Mouse (Mus musculus) kidney, embryonic 16.5 days (tissue): ENCODE measurements around the gene Slc44a1. TPM values are rescaled to one million over a fixed set of nuclear protein-coding genes. Genes with fewer than 3 reads are reported as not detected.

Source experiments
- ATAC-seq: fragments of 200-750 bp; cut with Nextera tagmentation; 2 replicates; pipeline ENCODE4 v1.8.0; 2017; ENCODE audit warnings: moderate TSS enrichment; ENCODE audit not compliant: low FRiP score, low TSS enrichment
- H3K27ac ChIP-seq: fragments of 300-500 bp; sonication (generic); 2 replicates; pipeline ENCODE4 v1.5.1; 2014; ENCODE audit warnings: low read length
- H3K27me3 ChIP-seq: fragments of 300-500 bp; sonication (generic); 2 replicates; pipeline ENCODE4 v1.6.1; 2014; ENCODE audit warnings: low read length, control low read depth, mixed read lengths; ENCODE audit not compliant: insufficient read depth
- H3K36me3 ChIP-seq: fragments of 300-500 bp; sonication (generic); 2 replicates; pipeline ENCODE4 v1.6.1; 2014; ENCODE audit warnings: low read length, control low read depth, mixed read lengths; ENCODE audit not compliant: insufficient read depth
- H3K4me1 ChIP-seq: fragments of 300-500 bp; sonication (generic); 2 replicates; pipeline ENCODE4 v1.6.1; 2014; ENCODE audit warnings: low read length, control low read depth, mixed read lengths; ENCODE audit not compliant: insufficient read depth
- H3K4me2 ChIP-seq: fragments of 300-500 bp; sonication (generic); replicated peaks from 2 replicates; pipeline ENCODE4 v1.6.1; 2014; ENCODE audit warnings: low read depth, low read length
- H3K4me3 ChIP-seq: fragments of 300-500 bp; sonication (generic); 2 replicates; pipeline ENCODE4 v1.5.1; 2014; ENCODE audit warnings: mild to moderate bottlenecking, low read length
- H3K9ac ChIP-seq: fragments of 300-500 bp; sonication (generic); replicated peaks from 2 replicates; pipeline ENCODE4 v1.6.1; 2014; ENCODE audit warnings: low read length
- H3K9me3 ChIP-seq: fragments of 300-500 bp; sonication (generic); 2 replicates; pipeline ENCODE4 v1.6.1; 2016; ENCODE audit warnings: low read length, control low read depth
- WGBS: fragments of 180-500 bp; shearing (Covaris S2); extraction: QIAGEN DNeasy Blood & Tissue Kit; methylation state at CpG from one replicate; pipeline ENCODE4 v1.1.7; 2014; 5-methylcytosine and 5-hydroxymethylcytosine counted together
- polyA plus RNA-seq: library from polyadenylated mRNA; unstranded; fragments of >200 nt; fragmentation: Nextera tagmentation; extraction: Ambion mirVana; gene quantifications from 2 replicates; pipeline ENCODE4 v1.2.1, GENCODE M21; 2015

Gene Slc44a1
- polyA plus RNA-seq, 1 experiment from 2014 or later: 33.7 TPM

- H3K36me3 ChIP-seq: 0 out of 2 replicates have a peak, but pooled peaks cover 2% of the 10 kb centered on the region
- H3K4me3 ChIP-seq: no peak overlapping the region
- H3K4me1 ChIP-seq: peaks cover 20% of the 10 kb centered on the region
- no peaks in the 10 kb centered on the region for H3K27me3 ChIP-seq
- no peak overlapping the region for H3K4me2 ChIP-seq
- no peak overlapping the region for H3K9ac ChIP-seq
- no peaks in the 10 kb centered on the region for H3K9me3 ChIP-seq
- no peak for ATAC-seq
- H3K27ac ChIP-seq: no peak overlapping the region
- 84% methylated on average over 5 of the region's 5 CpGs for WGBS
These were observed 48.6 kb downstream of the Slc44a1 start for GRCm38 (mm10) chr4:53488803-53489202.

GRCm38 (mm10) chr4:53490371-53490770 is 50.2 kb downstream of the Slc44a1 start:
- H3K27ac ChIP-seq: no peak overlapping the region
- no peak for ATAC-seq
- H3K9me3 ChIP-seq: no peaks in the 10 kb centered on the region
- no peak overlapping the region for H3K9ac ChIP-seq
- H3K27me3 ChIP-seq: no peaks in the 10 kb centered on the region
- H3K36me3 ChIP-seq: 0 out of 2 replicates have a peak, but pooled peaks cover 2% of the 10 kb centered on the region
- H3K4me1 ChIP-seq: peaks cover 20% of the 10 kb centered on the region
- no peak overlapping the region for H3K4me3 ChIP-seq
- 83% methylated on average over 7 of the region's 7 CpGs for WGBS
- H3K4me2 ChIP-seq: no peak overlapping the region

- peaks cover 16% of the 10 kb centered on the region for H3K4me1 ChIP-seq
- no peak for ATAC-seq
- H3K27ac ChIP-seq: no peak overlapping the region
- H3K36me3 ChIP-seq: 0 out of 2 replicates have a peak, but pooled peaks cover 2% of the 10 kb centered on the region
- no peaks in the 10 kb centered on the region for H3K9me3 ChIP-seq
- H3K4me2 ChIP-seq: no peak overlapping the region
- 75% methylated on average over 4 of the region's 4 CpGs for WGBS
- no peak overlapping the region for H3K4me3 ChIP-seq
- no peak overlapping the region for H3K9ac ChIP-seq
- no peaks in the 10 kb centered on the region for H3K27me3 ChIP-seq
These were observed 51.1 kb downstream of the Slc44a1 start for GRCm38 (mm10) chr4:53491269-53491668.

GRCm38 (mm10) chr4:53495646-53496045 is 55.4 kb downstream of the Slc44a1 start:
- ATAC-seq: no peak
- Histone ChIP-seq H3K36me3 (0 out of 2 replicates have a peak, but pooled peaks cover 2% of the 10 kb centered on the region), H3K9ac (no peak overlapping the region), H3K9me3 (no peaks in the 10 kb centered on the region), H3K27ac (no peak overlapping the region), H3K4me3 (no peak overlapping the region), H3K4me2 (no peak overlapping the region), H3K27me3 (no peaks in the 10 kb centered on the region), H3K4me1 (no peaks in the 10 kb centered on the region)
- 79% methylated on average over 2 of the region's 2 CpGs for WGBS

GRCm38 (mm10) chr4:53502764-53503163 is 62.6 kb downstream of the Slc44a1 start:
- ATAC-seq: no peak
- 91% methylated on average over 2 of the region's 2 CpGs for WGBS

GRCm38 (mm10) chr4:53512131-53512916 is 72.1 kb downstream of the Slc44a1 start:
- H3K4me1 ChIP-seq: peaks cover 21% of the 10 kb centered on the region
- 31% methylated on average over 15 of the region's 15 CpGs for WGBS
- H3K27me3 ChIP-seq: no peaks in the 10 kb centered on the region
- H3K9me3 ChIP-seq: no peaks in the 10 kb centered on the region
- no peaks in the 10 kb centered on the region for H3K36me3 ChIP-seq
- H3K4me3 ChIP-seq: no peak overlapping the region
- no peak overlapping the region for H3K9ac ChIP-seq
- H3K27ac ChIP-seq: peak overlapping the region; percentile 71
- peak; percentile 78 for ATAC-seq
- 0 out of 2 replicates have a peak overlapping the region, but pooled peaks have one; percentile 6 for H3K4me2 ChIP-seq

More at GRCm38 (mm10) chr4:53502764-53503163, 62.6 kb downstream of the Slc44a1 start:
- Histone ChIP-seq H3K4me2 (no peak overlapping the region), H3K9me3 (no peaks in the 10 kb centered on the region), H3K9ac (no peak overlapping the region), H3K36me3 (0 out of 2 replicates have a peak, but pooled peaks cover 2% of the 10 kb centered on the region), H3K4me3 (no peak overlapping the region), H3K27me3 (no peaks in the 10 kb centered on the region), H3K4me1 (no peaks in the 10 kb centered on the region), H3K27ac (no peak overlapping the region)

- Histone ChIP-seq H3K27ac (peak overlapping the region; percentile 70), H3K9ac (no peak overlapping the region)
- ATAC-seq: no peak
These were observed 73.3 kb downstream of the Slc44a1 start for GRCm38 (mm10) chr4:53513276-53514081.

GRCm38 (mm10) chr4:53516011-53516532 is 75.9 kb downstream of the Slc44a1 start:
- WGBS: 86% methylated on average over 6 of the region's 6 CpGs
- Histone ChIP-seq H3K27ac (no peak overlapping the region), H3K36me3 (no peaks in the 10 kb centered on the region), H3K27me3 (no peaks in the 10 kb centered on the region), H3K4me3 (no peak overlapping the region), H3K9me3 (no peaks in the 10 kb centered on the region), H3K9ac (no peak overlapping the region), H3K4me2 (no peak overlapping the region), H3K4me1 (peaks cover 21% of the 10 kb centered on the region)
- no peak for ATAC-seq

More at GRCm38 (mm10) chr4:53513276-53514081, 73.3 kb downstream of the Slc44a1 start:
- no peaks in the 10 kb centered on the region for H3K36me3 ChIP-seq
- 61% methylated on average over 11 of the region's 11 CpGs for WGBS
- no peaks in the 10 kb centered on the region for H3K27me3 ChIP-seq
- H3K4me1 ChIP-seq: peaks cover 21% of the 10 kb centered on the region
- H3K4me2 ChIP-seq: no peak overlapping the region
- H3K9me3 ChIP-seq: no peaks in the 10 kb centered on the region
- H3K4me3 ChIP-seq: no peak overlapping the region

GRCm38 (mm10) chr4:53519429-53519828 is 79.2 kb downstream of the Slc44a1 start:
- no peak overlapping the region for H3K27ac ChIP-seq
- no peaks in the 10 kb centered on the region for H3K36me3 ChIP-seq
- no peaks in the 10 kb centered on the region for H3K4me1 ChIP-seq
- WGBS: 96% methylated on average over 2 of the region's 2 CpGs
- no peak overlapping the region for H3K4me3 ChIP-seq
- H3K9me3 ChIP-seq: no peaks in the 10 kb centered on the region
- H3K27me3 ChIP-seq: no peaks in the 10 kb centered on the region
- ATAC-seq: no peak
- H3K9ac ChIP-seq: no peak overlapping the region
- no peak overlapping the region for H3K4me2 ChIP-seq
